Mouse (Mus musculus) T-helper 2 cell (primary cell): ENCODE measurements around the gene 9530068E07Rik.
"Not testable (repeated sequence)": the region's sequence is repeated elsewhere in the genome, so short reads cannot be mapped to it uniquely, and the experiment has no call there.

Experiments used
- in situ Hi-C: fragments of 300-600 bp; cut with MboI, MseI; formaldehyde crosslinking; loops from one replicate; pipeline ENCODE4 v1.15.1; 2025; ENCODE audit warnings: high pct_unique_total_duplicates

The 9530068E07Rik gene

GRCm38 (mm10) chr11:52373841-52374240 is 22.4 kb upstream of the 9530068E07Rik start:
- in situ Hi-C loops = no loop called here

- in situ Hi-C loops = no loop called here
Measured at GRCm38 (mm10) chr11:52374340-52374739, 21.9 kb upstream of the 9530068E07Rik start.

GRCm38 (mm10) chr11:52377579-52377978 is 18.6 kb upstream of the 9530068E07Rik start:
- in situ Hi-C loops = no loop called here

- in situ Hi-C loops = no loop called here
Measured at GRCm38 (mm10) chr11:52379241-52379640, 17.0 kb upstream of the 9530068E07Rik start.

GRCm38 (mm10) chr11:52383741-52384140 is 12.5 kb upstream of the 9530068E07Rik start:
- in situ Hi-C loops = no loop called here

GRCm38 (mm10) chr11:52384667-52385066 is 11.6 kb upstream of the 9530068E07Rik start:
- in situ Hi-C loops = no loop called here

GRCm38 (mm10) chr11:52386892-52387291 is 9.3 kb upstream of the 9530068E07Rik start:
- in situ Hi-C loops = no loop called here

GRCm38 (mm10) chr11:52388150-52388549 is 8.1 kb upstream of the 9530068E07Rik start:
- in situ Hi-C loops = no loop called here

GRCm38 (mm10) chr11:52388979-52389378 is 7.2 kb upstream of the 9530068E07Rik start:
- in situ Hi-C loops = not testable (repeated sequence)

- in situ Hi-C loops = no loop called here
Measured at GRCm38 (mm10) chr11:52389933-52390332, 6.3 kb upstream of the 9530068E07Rik start.

- in situ Hi-C loops = no loop called here
Measured at GRCm38 (mm10) chr11:52394494-52394893, 1.7 kb upstream of the 9530068E07Rik start.

- in situ Hi-C loops = no loop called here
Measured at GRCm38 (mm10) chr11:52395343-52395742, 885 bp upstream of the 9530068E07Rik start.

- in situ Hi-C loops = no loop called here
Measured at GRCm38 (mm10) chr11:52396597-52397188, 465 bp downstream of the 9530068E07Rik start.

GRCm38 (mm10) chr11:52397385-52397987 is 1.3 kb downstream of the 9530068E07Rik start:
- in situ Hi-C loops = no loop called here

- in situ Hi-C loops = no loop called here
Measured at GRCm38 (mm10) chr11:52401476-52401875, 5.2 kb downstream of the 9530068E07Rik start.

GRCm38 (mm10) chr11:52402566-52402965 is 6.3 kb downstream of the 9530068E07Rik start:
- in situ Hi-C loops = no loop called here

GRCm38 (mm10) chr11:52404209-52404608 is 8.0 kb downstream of the 9530068E07Rik start:
- in situ Hi-C loops = no loop called here

- in situ Hi-C loops = no loop called here
Measured at GRCm38 (mm10) chr11:52405196-52405688, 9.0 kb downstream of the 9530068E07Rik start.

GRCm38 (mm10) chr11:52409316-52409715 is 13.1 kb downstream of the 9530068E07Rik start:
- in situ Hi-C loops = no loop called here

GRCm38 (mm10) chr11:52418358-52418757 is 22.1 kb downstream of the 9530068E07Rik start:
- in situ Hi-C loops = no loop called here

GRCm38 (mm10) chr11:52419246-52419645 is 23.0 kb downstream of the 9530068E07Rik start:
- in situ Hi-C loops = no loop called here

- in situ Hi-C loops = no loop called here
Measured at GRCm38 (mm10) chr11:52419861-52420260, 23.6 kb downstream of the 9530068E07Rik start.
